Mouse (Mus musculus) liver, embryonic 13.5 days (tissue): ENCODE measurements at regions not wholly inside any gene's neighbourhood (a gene's known extent, or its start where the extent isn't known, plus 50 kb on each side); places are given as distances from the start of the nearest gene placed in this dataset.
"Not testable (repeated sequence)": the region's sequence is repeated elsewhere in the genome, so short reads cannot be mapped to it uniquely, and the experiment has no call there.

Source experiments
- ATAC-seq: fragments of 200-750 bp; cut with Nextera tagmentation; 2 replicates; pipeline ENCODE4 v1.8.0; 2017; ENCODE audit warnings: low read depth, mild to moderate bottlenecking, moderate number of reproducible peaks, moderate library complexity
- DNase-seq: peaks from one replicate; pipeline ENCODE4 v3.0.0; 2022
- H3K27ac ChIP-seq: fragments of 300-500 bp; sonication (generic); 2 replicates; pipeline ENCODE4 v1.5.1; 2015; ENCODE audit warnings: moderate library complexity, mild to moderate bottlenecking, inconsistent platforms
- H3K27me3 ChIP-seq: fragments of 300-500 bp; sonication (generic); 2 replicates; pipeline ENCODE4 v1.6.1; 2015; ENCODE audit warnings: mild to moderate bottlenecking, inconsistent platforms
- H3K36me3 ChIP-seq: fragments of 300-500 bp; sonication (generic); 2 replicates; pipeline ENCODE4 v1.6.1; 2015; ENCODE audit warnings: mild to moderate bottlenecking, inconsistent platforms
- H3K4me1 ChIP-seq: fragments of 300-500 bp; sonication (generic); replicated peaks from 2 replicates; pipeline ENCODE4 v1.6.1; 2015; ENCODE audit warnings: inconsistent platforms
- H3K4me2 ChIP-seq: fragments of 300-500 bp; sonication (generic); 2 replicates; pipeline ENCODE4 v1.6.1; 2015; ENCODE audit warnings: inconsistent platforms, mild to moderate bottlenecking, moderate library complexity
- H3K4me3 ChIP-seq: fragments of 300-500 bp; sonication (generic); replicated peaks from 2 replicates; pipeline ENCODE4 v1.5.1; 2015; ENCODE audit warnings: mild to moderate bottlenecking, inconsistent platforms
- H3K9ac ChIP-seq: fragments of 300-500 bp; sonication (generic); 2 replicates; pipeline ENCODE4 v1.6.1; 2015; ENCODE audit warnings: mild to moderate bottlenecking, inconsistent platforms
- H3K9me3 ChIP-seq: fragments of 300-500 bp; sonication (generic); replicated peaks from 2 replicates; pipeline ENCODE4 v1.6.1; 2016; ENCODE audit warnings: inconsistent platforms
- WGBS: fragments of 180-500 bp; shearing (Covaris S2); methylation state at CpG from one replicate; pipeline ENCODE4 v1.1.7; 2015; ENCODE audit not compliant: insufficient replicate concordance; 5-methylcytosine and 5-hydroxymethylcytosine counted together

GRCm38 (mm10) chr19:27091603-27092002, 124.7 kb upstream of the Vldlr start:
- H3K36me3 ChIP-seq: no peaks in the 10 kb centered on the region
- ATAC-seq (no peak), DNase-seq (no peak)
- H3K4me2 ChIP-seq: no peak overlapping the region
- no peak overlapping the region for H3K4me3 ChIP-seq
- H3K27me3 ChIP-seq: no peaks in the 10 kb centered on the region
- WGBS: 76% methylated on average over 2 of the region's 2 CpGs
- H3K9ac ChIP-seq: no peak overlapping the region
- H3K27ac ChIP-seq: no peak overlapping the region
- 0 out of 2 replicates have a peak, but pooled peaks cover 4% of the 10 kb centered on the region for H3K9me3 ChIP-seq
- no peaks in the 10 kb centered on the region for H3K4me1 ChIP-seq

GRCm38 (mm10) chr19:27094777-27095478, 121.4 kb upstream of the Vldlr start:
- Histone ChIP-seq H3K4me1 (no peaks in the 10 kb centered on the region), H3K36me3 (no peaks in the 10 kb centered on the region), H3K9me3 (no peaks in the 10 kb centered on the region), H3K4me3 (no peak overlapping the region), H3K4me2 (no peak overlapping the region), H3K9ac (no peak overlapping the region), H3K27me3 (no peaks in the 10 kb centered on the region), H3K27ac (no peak overlapping the region)
- DNase-seq (no peak), ATAC-seq (no peak)
- WGBS: 67% methylated on average over 13 of the region's 13 CpGs

DNA sequence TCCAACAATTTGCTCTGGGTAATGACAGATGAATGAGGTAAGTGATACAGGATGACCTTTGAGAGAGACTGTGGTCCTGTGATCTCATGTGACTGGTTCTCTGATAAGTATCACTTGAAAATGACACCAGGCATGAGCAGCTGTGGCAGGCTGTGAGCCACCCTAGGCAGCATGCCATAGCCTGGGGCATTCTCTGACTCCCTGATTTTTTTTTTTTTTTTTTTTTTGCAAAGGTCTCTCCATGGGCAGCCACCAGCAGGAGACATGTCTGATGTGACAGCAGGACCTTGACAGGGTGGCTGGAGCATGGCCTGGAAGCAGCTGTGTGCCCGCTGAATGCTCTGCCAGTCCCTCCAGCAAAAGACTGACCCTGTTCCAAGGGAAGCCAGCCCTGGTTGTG, 116.4 kb upstream of the Vldlr start:
- no peak overlapping the region for H3K9ac ChIP-seq
- no peak overlapping the region for H3K27ac ChIP-seq
- ATAC-seq (no peak), DNase-seq (no peak)
- no peaks in the 10 kb centered on the region for H3K4me1 ChIP-seq
- no peaks in the 10 kb centered on the region for H3K36me3 ChIP-seq
- no peaks in the 10 kb centered on the region for H3K9me3 ChIP-seq
- no peak overlapping the region for H3K4me3 ChIP-seq
- no peaks in the 10 kb centered on the region for H3K27me3 ChIP-seq
- H3K4me2 ChIP-seq: no peak overlapping the region
- WGBS: 74% methylated on average over 1 of the region's 1 CpGs

DNA sequence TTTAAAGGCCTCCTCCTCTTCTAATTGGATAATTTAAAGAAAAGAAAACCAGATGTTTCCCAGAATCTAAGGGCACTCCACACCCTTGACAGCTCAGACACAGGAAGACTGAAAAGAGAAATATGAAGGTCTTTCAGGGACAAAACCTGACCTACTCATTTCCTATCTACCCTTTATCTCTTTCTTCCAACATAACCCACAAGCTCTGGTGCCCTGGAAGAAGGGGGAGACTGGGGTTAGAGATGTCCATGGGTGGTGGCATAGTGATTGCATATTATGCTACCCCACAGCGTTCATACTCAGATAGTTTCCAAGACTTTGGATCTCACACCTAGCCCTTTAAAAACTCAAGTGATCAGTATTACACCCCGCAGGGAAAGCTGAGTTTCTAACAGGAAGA, 105.8 kb upstream of the Vldlr start:
- H3K4me1 ChIP-seq: no peaks in the 10 kb centered on the region
- H3K9ac ChIP-seq: no peak overlapping the region
- DNase-seq (no peak), ATAC-seq (no peak)
- H3K9me3 ChIP-seq: no peaks in the 10 kb centered on the region
- WGBS: 32% methylated on average over 2 of the region's 2 CpGs
- no peaks in the 10 kb centered on the region for H3K36me3 ChIP-seq
- no peaks in the 10 kb centered on the region for H3K27me3 ChIP-seq
- H3K27ac ChIP-seq: no peak overlapping the region
- H3K4me2 ChIP-seq: no peak overlapping the region
- H3K4me3 ChIP-seq: no peak overlapping the region

GRCm38 (mm10) chr19:27120876-27121275, 95.4 kb upstream of the Vldlr start:
- Histone ChIP-seq H3K27me3 (no peaks in the 10 kb centered on the region), H3K9me3 (no peaks in the 10 kb centered on the region), H3K4me2 (no peak overlapping the region), H3K9ac (no peak overlapping the region), H3K36me3 (no peaks in the 10 kb centered on the region), H3K27ac (no peak overlapping the region), H3K4me1 (no peaks in the 10 kb centered on the region), H3K4me3 (no peak overlapping the region)
- 54% methylated on average over 5 of the region's 5 CpGs for WGBS
- ATAC-seq (no peak), DNase-seq (no peak)

- H3K9ac ChIP-seq: no peak overlapping the region
- H3K27me3 ChIP-seq: no peaks in the 10 kb centered on the region
- no peaks in the 10 kb centered on the region for H3K4me1 ChIP-seq
- WGBS: 62% methylated on average over 5 of the region's 5 CpGs
- ATAC-seq (no peak), DNase-seq (no peak)
- H3K9me3 ChIP-seq: no peaks in the 10 kb centered on the region
- no peaks in the 10 kb centered on the region for H3K36me3 ChIP-seq
- H3K4me2 ChIP-seq: no peak overlapping the region
- H3K27ac ChIP-seq: no peak overlapping the region
- no peak overlapping the region for H3K4me3 ChIP-seq
Measured at GRCm38 (mm10) chr19:27122348-27122747, 93.9 kb upstream of the Vldlr start.

DNA sequence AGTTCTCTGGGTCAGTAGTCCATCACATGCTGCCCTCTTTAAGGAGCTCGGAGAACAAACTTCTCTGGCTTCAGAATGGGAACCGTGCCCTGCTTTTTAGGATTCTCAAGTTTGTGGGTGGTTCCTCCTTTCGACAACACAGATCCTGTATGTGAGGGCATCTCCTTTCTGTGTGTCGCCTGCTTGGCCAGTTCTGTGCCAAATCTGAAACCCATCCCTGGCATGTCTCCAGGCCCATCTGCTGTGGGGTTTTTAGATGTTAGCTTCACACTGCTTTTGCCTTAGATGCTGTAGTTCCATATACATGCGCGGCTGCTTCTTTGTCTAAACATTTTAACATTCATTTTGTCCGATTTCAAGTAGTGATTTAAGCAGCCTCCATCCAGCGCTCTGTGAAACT, 93.0 kb upstream of the Vldlr start:
- Histone ChIP-seq H3K4me2 (no peak overlapping the region), H3K4me3 (no peak overlapping the region), H3K36me3 (no peaks in the 10 kb centered on the region), H3K27me3 (no peaks in the 10 kb centered on the region), H3K9me3 (no peaks in the 10 kb centered on the region), H3K4me1 (no peaks in the 10 kb centered on the region), H3K9ac (no peak overlapping the region), H3K27ac (no peak overlapping the region)
- 70% methylated on average over 8 of the region's 8 CpGs for WGBS
- no peak for DNase-seq
- no peak for ATAC-seq

DNA sequence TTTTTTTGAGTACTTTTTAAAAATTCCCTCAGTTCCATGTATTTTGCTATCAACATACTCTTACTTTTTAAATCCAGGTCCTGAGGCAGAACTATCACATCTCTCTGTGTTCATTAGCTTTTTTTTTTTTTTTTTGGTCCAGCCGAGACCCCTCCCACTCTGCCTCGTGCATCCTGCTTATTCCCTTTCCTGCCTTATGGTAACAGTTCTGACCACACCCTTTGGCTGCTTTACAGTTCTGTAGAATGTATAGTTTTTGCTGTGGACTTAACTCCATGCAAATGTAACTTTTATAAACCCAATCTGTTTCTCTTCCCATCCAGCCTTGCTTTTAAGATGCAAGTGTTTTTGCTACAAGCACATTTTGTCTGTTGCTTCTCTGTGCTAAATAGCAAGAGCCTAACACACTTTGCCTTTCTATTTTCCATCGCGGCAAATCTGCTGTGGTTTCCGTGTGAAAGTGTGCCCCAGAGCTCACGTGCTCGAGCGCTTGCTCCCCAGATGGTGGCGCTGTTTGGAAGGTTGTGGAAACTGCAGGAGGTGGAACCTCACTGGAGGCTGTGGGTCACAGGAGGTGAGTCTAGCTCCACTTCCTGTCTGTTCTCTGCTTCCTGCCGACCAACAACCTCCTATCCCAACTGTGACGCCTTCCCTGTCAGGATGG, 92.3 kb upstream of the Vldlr start:
- 26% methylated on average over 11 of the region's 11 CpGs for WGBS

DNA sequence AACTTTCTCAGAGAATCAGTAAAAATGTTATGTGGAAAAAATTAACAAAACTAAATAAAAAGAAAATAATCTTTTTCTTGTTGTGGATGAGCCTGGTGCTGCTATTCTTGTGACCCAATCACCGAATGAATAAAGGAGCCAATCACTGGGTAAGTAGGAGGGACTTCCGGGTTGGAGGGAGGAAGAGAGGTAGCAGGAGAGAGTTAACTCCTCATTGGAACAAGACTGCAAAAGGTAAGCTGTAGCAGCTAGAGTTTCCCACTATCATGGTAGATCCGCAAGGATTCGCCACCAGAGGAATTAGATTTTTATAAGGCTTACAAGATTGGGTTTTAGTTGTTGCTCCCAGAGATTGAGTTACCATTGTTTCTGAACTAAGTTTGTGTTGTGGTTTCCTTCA, 87.8 kb upstream of the Vldlr start:
- H3K36me3 ChIP-seq, H3K4me2 ChIP-seq, H3K4me1 ChIP-seq, DNase-seq, H3K27me3 ChIP-seq, H3K9me3 ChIP-seq, H3K4me3 ChIP-seq, ATAC-seq, H3K9ac ChIP-seq, H3K27ac ChIP-seq: not testable (repeated sequence)
- 72% methylated on average over 4 of the region's 4 CpGs for WGBS

More for the DNA sequence above, 92.3 kb upstream of the Vldlr start:
- H3K9me3 ChIP-seq: no peaks in the 10 kb centered on the region
- no peak overlapping the region for H3K4me2 ChIP-seq
- ATAC-seq: no peak
- no peaks in the 10 kb centered on the region for H3K36me3 ChIP-seq
- H3K27me3 ChIP-seq: no peaks in the 10 kb centered on the region
- DNase-seq: peak; percentile 1
- no peak overlapping the region for H3K9ac ChIP-seq
- H3K4me3 ChIP-seq: no peak overlapping the region
- no peak overlapping the region for H3K27ac ChIP-seq
- H3K4me1 ChIP-seq: no peaks in the 10 kb centered on the region

DNA sequence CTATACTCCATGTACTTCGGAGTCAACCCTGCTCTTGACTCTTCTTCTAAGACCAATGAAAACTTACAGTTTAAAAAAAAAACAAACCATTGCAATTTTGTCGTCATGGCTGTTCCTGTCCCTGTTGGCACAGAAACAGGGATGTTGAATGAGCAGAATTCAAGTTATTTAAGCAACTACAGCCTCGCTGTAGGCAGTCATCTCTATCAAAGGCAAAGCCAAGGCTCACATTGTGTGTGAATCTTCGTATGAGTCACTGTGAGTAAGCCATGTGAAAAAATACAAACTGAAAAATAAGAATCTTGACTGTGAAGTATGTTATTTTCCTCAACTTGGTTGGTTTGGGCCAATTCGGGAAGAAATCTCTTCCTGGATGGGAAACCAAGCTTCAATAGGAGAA, 81.9 kb upstream of the Vldlr start:
- 57% methylated on average over 5 of the region's 5 CpGs for WGBS
- no peak overlapping the region for H3K4me2 ChIP-seq
- no peaks in the 10 kb centered on the region for H3K27me3 ChIP-seq
- DNase-seq (no peak), ATAC-seq (no peak)
- H3K9me3 ChIP-seq: no peaks in the 10 kb centered on the region
- no peak overlapping the region for H3K4me3 ChIP-seq
- H3K4me1 ChIP-seq: no peaks in the 10 kb centered on the region
- no peak overlapping the region for H3K27ac ChIP-seq
- no peak overlapping the region for H3K9ac ChIP-seq
- H3K36me3 ChIP-seq: no peaks in the 10 kb centered on the region

- no peak overlapping the region for H3K4me2 ChIP-seq
- H3K4me1 ChIP-seq: no peaks in the 10 kb centered on the region
- no peak overlapping the region for H3K9ac ChIP-seq
- ATAC-seq (no peak), DNase-seq (no peak)
- H3K27ac ChIP-seq: no peak overlapping the region
- no peak overlapping the region for H3K4me3 ChIP-seq
- no peaks in the 10 kb centered on the region for H3K36me3 ChIP-seq
- no peaks in the 10 kb centered on the region for H3K9me3 ChIP-seq
- H3K27me3 ChIP-seq: no peaks in the 10 kb centered on the region
- 14% methylated on average over 3 of the region's 3 CpGs for WGBS
Measured at GRCm38 (mm10) chr19:27140892-27141291, 75.4 kb upstream of the Vldlr start.

- H3K4me1 ChIP-seq: no peaks in the 10 kb centered on the region
- no peak for DNase-seq
- no peaks in the 10 kb centered on the region for H3K27me3 ChIP-seq
- H3K9me3 ChIP-seq: no peaks in the 10 kb centered on the region
- H3K4me3 ChIP-seq: no peak overlapping the region
- no peaks in the 10 kb centered on the region for H3K36me3 ChIP-seq
- no peak overlapping the region for H3K4me2 ChIP-seq
- no peak overlapping the region for H3K27ac ChIP-seq
- no peak overlapping the region for H3K9ac ChIP-seq
- 65% methylated on average over 4 of the region's 4 CpGs for WGBS
- no peak for ATAC-seq
Measured at GRCm38 (mm10) chr19:27142181-27142580, 74.1 kb upstream of the Vldlr start.
